Mouse (Mus musculus) heart, adult 2 months (tissue): Measurements from ENCODE around the gene Oas1g. TPM values are rescaled to one million over a fixed set of nuclear protein-coding genes. Genes with fewer than 3 reads are reported as not detected.
A peak's percentile ranks its signal among the peaks of the same experiment; 100 is the strongest.
"Not testable (repeated sequence)": the region's sequence is repeated elsewhere in the genome, so short reads cannot be mapped to it uniquely, and the experiment has no call there.

Source experiments
- DNase-seq, 2 experiments: peaks; one replicate each; pipeline ENCODE4 v3.0.0; 2021
- H3K27ac ChIP-seq: fragments of 200-600 bp; 2 replicates; pipeline ENCODE4 v1.8.1; 2022
- H3K27me3 ChIP-seq: fragments of 200-500 bp; 2 replicates; pipeline ENCODE4 v1.6.1; 2012; ENCODE audit warnings: mild to moderate bottlenecking, low read length, inconsistent platforms, mixed read lengths; ENCODE audit not compliant: control insufficient read depth, insufficient read depth
- H3K36me3 ChIP-seq: fragments of 200-500 bp; 2 replicates; pipeline ENCODE4 v1.6.1; 2012; ENCODE audit warnings: low read length, inconsistent platforms; ENCODE audit not compliant: control insufficient read depth, insufficient read depth
- H3K4me1 ChIP-seq: fragments of 200-500 bp; 2 replicates; pipeline ENCODE4 v1.6.1; 2011; ENCODE audit warnings: low read length; ENCODE audit not compliant: control insufficient read depth, insufficient read depth
- H3K4me3 ChIP-seq: fragments of 200-600 bp; 2 replicates; pipeline ENCODE4 v1.8.1; 2022
- H3K79me2 ChIP-seq: fragments of 200-500 bp; replicated peaks from 2 replicates; pipeline ENCODE4 v1.6.1; 2012; ENCODE audit warnings: mild to moderate bottlenecking, inconsistent platforms, low read length, moderate library complexity, mixed read lengths; ENCODE audit not compliant: control insufficient read depth, insufficient read depth
- H3K9ac ChIP-seq: fragments of 200-500 bp; 2 replicates; pipeline ENCODE4 v1.6.1; 2012; ENCODE audit warnings: low read depth, mild to moderate bottlenecking, control low read depth, inconsistent platforms, low read length, mixed read lengths
- CTCF ChIP-seq: fragments of 200-600 bp; IDR thresholded peaks from 2 replicates; pipeline ENCODE4 v1.8.1; 2022; ENCODE audit warnings: antibody characterized with exemption, mild to moderate bottlenecking, moderate library complexity
- EP300 ChIP-seq: fragments of 200-500 bp; IDR thresholded peaks from 2 replicates; pipeline ENCODE4 v1.6.1; 2011; ENCODE audit warnings: low read depth, low read length, control low read depth; ENCODE audit not compliant: insufficient read depth
- POLR2A ChIP-seq: fragments of 200-500 bp; IDR thresholded peaks from 2 replicates; pipeline ENCODE4 v1.6.1; 2011; ENCODE audit warnings: mild to moderate bottlenecking, low read depth, low read length, control low read depth; ENCODE audit not compliant: insufficient read depth
- WGBS: fragments of 180-500 bp; shearing (Covaris S2); methylation state at CpG from one replicate; pipeline ENCODE4 v1.1.7; 2018; 5-methylcytosine and 5-hydroxymethylcytosine counted together
- intact Hi-C: fragments of 180-260 bp; cut with DNase I; formaldehyde crosslinking; loops from one replicate; pipeline ENCODE4 v1.15.1; 2025
- polyA plus RNA-seq: library from polyadenylated mRNA; depleted of rRNA; stranded (reverse); fragments of >200 nt; gene quantifications from 2 replicates; pipeline ENCODE4 v1.2.3, GENCODE M21; 2012
- total RNA-seq, 2 experiments: library from RNA; stranded (reverse); gene quantifications; 2 replicates each; pipeline ENCODE4 v1.2.3; 2021

Gene Oas1g
- total and polyA plus RNA-seq, 3 experiments, result 0.34 to 1.0 TPM; not detected in 1

DNA sequence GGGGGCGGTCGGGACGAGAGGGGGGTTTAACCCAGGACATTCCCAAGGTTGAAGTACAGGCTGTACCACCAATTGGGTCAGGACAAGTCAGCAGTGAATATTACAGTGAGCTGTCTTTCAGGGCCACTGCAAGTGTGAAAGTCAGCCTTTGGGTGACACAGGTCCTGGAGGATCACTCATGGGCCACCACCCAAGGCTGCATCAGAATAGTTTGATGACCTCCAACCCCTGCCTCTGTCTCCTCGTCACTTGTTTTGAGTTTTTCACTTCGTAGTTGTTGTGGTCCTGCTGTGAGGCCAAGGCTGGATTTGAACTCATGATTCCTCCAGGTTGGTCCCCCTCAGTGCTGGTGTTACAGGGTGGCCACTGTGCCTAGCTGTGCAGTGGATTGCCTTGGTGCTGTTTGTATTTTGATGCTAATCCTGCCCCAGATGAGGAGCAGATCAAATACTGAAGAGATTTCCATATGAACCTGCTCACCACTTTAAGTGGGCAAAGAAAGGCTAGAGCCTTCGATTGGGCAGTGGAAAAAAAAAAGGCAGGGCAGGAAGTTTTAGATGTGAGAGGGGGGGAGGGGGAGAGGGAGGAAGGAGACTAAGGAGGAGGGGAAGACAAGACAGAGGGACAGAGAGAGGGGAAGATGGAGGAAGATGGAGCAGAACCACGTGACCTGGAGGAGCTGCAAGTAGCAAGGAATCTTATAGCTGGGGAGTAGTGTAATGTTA is 20.9 kb upstream of the Oas1g start:
- Histone ChIP-seq H3K9ac (no peak overlapping the region), H3K4me3 (no peak overlapping the region), H3K27me3 (no peaks in the 10 kb centered on the region), H3K4me1 (no peaks in the 10 kb centered on the region), H3K27ac (no peak overlapping the region), H3K36me3 (no peaks in the 10 kb centered on the region), H3K79me2 (no peaks in the 10 kb centered on the region)
- 44% methylated on average over 7 of the region's 7 CpGs for WGBS
- TF ChIP-seq EP300 (no peak), POLR2A (no peak), CTCF (no peak)
- intact Hi-C loops, result no loop called here
- no peak for DNase-seq

DNA sequence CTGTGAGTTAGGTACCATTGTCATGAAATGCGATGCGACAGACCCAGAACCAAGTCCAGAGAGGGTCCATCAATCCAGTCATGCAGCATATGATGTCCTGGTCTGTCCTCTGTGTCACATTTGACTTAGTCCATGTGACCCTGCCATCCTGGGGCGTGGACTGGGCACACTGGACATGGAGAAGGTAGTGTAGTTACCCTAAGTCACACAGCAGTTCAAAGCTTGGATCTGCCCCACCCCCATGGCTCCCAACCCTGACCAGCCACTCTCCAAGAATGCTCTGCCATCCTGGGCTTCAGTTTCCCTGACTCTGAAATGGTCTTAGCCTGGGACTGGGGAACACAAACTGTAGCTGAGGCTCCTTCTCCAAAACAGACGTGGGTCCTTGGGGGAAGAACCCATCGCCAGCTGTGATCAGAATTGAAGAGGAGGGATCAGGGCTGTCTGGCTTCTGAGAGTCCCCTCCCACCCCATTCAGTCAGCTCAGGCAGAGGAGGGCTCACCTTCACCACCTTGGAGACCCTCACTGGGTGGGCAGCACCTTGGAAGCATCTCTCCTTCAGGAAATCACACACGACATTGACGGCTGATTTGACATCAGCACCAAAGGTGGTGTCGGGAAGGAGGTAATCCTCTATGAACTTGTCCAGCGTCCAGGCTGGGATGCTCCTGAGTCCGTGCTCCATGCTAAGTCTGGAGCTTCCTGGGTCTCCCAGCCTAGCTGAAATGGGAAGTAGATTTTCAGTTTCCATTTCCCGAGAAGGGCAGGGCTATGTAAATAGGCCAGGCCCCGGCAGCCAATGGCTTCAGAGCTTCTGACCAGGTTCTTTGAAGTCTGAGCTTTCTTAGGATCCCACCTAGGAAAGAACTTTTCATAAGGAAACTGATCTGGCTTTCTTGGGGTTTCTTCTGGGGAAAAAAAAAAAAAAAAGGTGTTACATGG is 19.6 kb upstream of the Oas1g start, which contains the start of gene Oas1a:
TSS of gene Oas1a (minus strand) at position 731 of the 943 bp plus-strand sequence.
- H3K4me1 ChIP-seq, H3K36me3 ChIP-seq, H3K27ac ChIP-seq, H3K27me3 ChIP-seq, intact Hi-C loops, H3K4me3 ChIP-seq, H3K79me2 ChIP-seq, H3K9ac ChIP-seq: not testable (repeated sequence)
- peak in 1 of 2 experiments; percentile 25 for DNase-seq
- WGBS, result 34% methylated on average over 8 of the region's 12 CpGs

DNA sequence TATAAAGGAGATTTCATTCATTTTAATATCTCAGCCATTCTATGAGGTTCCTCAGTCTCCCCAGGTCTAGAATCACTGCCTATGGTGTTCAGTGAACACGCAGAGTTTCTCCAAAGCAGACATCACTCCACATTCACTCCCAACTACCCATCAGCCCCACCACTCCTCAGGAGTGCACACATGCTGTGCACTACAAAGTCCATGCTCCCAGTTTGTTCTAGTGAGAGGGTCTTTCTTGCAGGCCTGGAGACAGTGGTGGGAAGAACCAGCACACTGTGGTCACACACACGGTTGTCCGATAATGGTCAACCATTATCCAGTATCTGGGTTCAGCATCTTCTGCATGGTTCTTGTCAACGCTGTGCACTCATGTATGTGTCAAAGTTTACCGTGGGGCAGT is 14.6 kb upstream of the Oas1g start:
- no peak for DNase-seq
- Histone ChIP-seq H3K4me1 (no peaks in the 10 kb centered on the region), H3K4me3 (no peak overlapping the region), H3K27ac (no peak overlapping the region), H3K36me3 (no peaks in the 10 kb centered on the region), H3K9ac (no peak overlapping the region), H3K27me3 (no peaks in the 10 kb centered on the region), H3K79me2 (no peaks in the 10 kb centered on the region)
- intact Hi-C loops, result no loop called here
- 92% methylated on average over 5 of the region's 5 CpGs for WGBS
- TF ChIP-seq EP300 (no peak), CTCF (no peak), POLR2A (no peak)

DNA sequence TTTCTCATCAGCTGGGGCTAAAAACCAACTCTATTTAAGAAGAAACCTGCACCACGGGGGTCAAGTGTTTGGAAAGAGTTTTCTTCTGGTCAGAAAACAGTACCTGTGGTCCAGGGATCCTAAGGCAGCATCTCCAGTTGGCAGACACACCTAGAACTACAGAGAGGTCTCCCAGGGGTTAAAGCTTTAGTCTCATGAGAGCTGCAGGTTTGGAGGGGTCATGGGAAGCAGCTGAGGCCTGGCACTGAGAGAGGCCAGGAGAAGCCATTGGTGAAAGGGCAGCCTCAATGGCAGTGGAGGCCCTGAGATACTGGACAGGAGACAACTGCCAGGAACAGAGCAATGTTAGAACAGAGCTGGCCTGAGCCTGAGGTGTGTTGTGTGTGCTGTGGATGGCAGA is 13.3 kb upstream of the Oas1g start:
- Histone ChIP-seq H3K27me3 (no peaks in the 10 kb centered on the region), H3K4me3 (no peak overlapping the region), H3K79me2 (no peaks in the 10 kb centered on the region), H3K36me3 (no peaks in the 10 kb centered on the region), H3K27ac (no peak overlapping the region), H3K4me1 (no peaks in the 10 kb centered on the region), H3K9ac (no peak overlapping the region)
- intact Hi-C loops, result no loop called here
- no peak for TF ChIP-seq CTCF
- TF ChIP-seq EP300, result no peak
- TF ChIP-seq POLR2A, result no peak
- 43% methylated on average over 1 of the region's 1 CpGs for WGBS
- no peak for DNase-seq

DNA sequence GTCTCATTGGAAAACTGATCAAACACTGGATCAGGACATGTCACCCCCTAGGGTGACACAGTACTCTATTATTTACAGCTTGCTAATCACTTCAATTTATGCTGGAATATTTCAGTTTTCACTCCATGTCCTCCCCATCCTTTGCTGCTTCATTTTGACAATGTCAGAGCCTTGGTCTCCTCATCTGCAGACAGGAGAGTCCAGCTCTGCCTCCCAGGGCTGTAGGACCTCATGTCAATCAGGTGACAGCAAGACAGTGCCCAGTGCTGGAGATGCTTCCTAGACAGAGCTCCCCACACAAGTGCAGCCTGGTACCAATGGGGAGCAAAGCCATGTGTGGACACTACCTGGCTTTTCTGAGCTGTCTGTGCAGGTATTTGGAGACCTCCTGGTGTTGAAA is 11.3 kb upstream of the Oas1g start:
- intact Hi-C loops, result no loop called here
- no peaks in the 10 kb centered on the region for H3K4me1 ChIP-seq
- H3K9ac ChIP-seq, result no peak overlapping the region
- no peaks in the 10 kb centered on the region for H3K79me2 ChIP-seq
- no peak for TF ChIP-seq POLR2A
- TF ChIP-seq EP300, result no peak
- no peak for TF ChIP-seq CTCF
- no peak for DNase-seq
- H3K36me3 ChIP-seq, result no peaks in the 10 kb centered on the region
- H3K4me3 ChIP-seq, result no peak overlapping the region
- H3K27ac ChIP-seq, result no peak overlapping the region
- H3K27me3 ChIP-seq, result no peaks in the 10 kb centered on the region

DNA sequence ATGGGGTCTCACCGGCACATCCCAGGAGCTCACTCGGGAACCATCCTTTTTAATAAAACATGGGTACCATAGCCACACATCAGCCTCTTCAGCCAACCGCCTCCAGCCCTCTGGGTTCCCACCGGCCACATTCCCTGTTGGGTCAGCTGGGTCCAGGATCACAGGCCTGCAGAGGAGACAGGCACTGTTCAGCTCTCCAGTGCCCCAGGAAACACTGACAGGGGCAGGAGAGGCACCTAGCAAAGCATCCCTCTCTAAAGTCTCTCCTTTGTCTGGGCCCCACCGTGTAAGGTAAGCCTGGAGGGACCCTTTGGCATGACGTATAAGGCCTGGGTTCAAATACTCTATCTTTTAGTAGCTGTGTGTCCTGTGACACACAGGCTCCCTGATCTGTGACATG is 10.9 kb upstream of the Oas1g start:
- no peak overlapping the region for H3K9ac ChIP-seq
- no peak overlapping the region for H3K27ac ChIP-seq
- no peak for TF ChIP-seq CTCF
- no peak for TF ChIP-seq POLR2A
- TF ChIP-seq EP300, result no peak
- no peak for DNase-seq
- no peaks in the 10 kb centered on the region for H3K79me2 ChIP-seq
- H3K27me3 ChIP-seq, result no peaks in the 10 kb centered on the region
- intact Hi-C loops, result no loop called here
- H3K36me3 ChIP-seq, result no peaks in the 10 kb centered on the region
- H3K4me3 ChIP-seq, result no peak overlapping the region
- H3K4me1 ChIP-seq, result no peaks in the 10 kb centered on the region
- WGBS, result 80% methylated on average over 6 of the region's 6 CpGs
